Mouse (Mus musculus) limb, embryonic 15.5 days (tissue): ENCODE results near the gene Ascl1. TPM values are rescaled to one million over a fixed set of nuclear protein-coding genes. Genes with fewer than 3 reads are reported as not detected.

Experiments used
- polyA plus RNA-seq: library from polyadenylated mRNA; unstranded; fragments of >200 nt; fragmentation: Nextera tagmentation; extraction: Ambion mirVana; gene quantifications from 2 replicates; pipeline ENCODE4 v1.2.1, GENCODE M21; 2015

The Ascl1 gene
- polyA plus RNA-seq, 1 experiment from 2014 or later: 0.19 TPM

Other genes starting within 250 kb of the Ascl1 start
- not detected in 2 replicates for gene Pah, start 28.1 kb upstream of the Ascl1 start, polyA plus RNA-seq